Mouse (Mus musculus) liver, adult 2 months (tissue): ENCODE measurements around the gene Fgf23.

Source experiments
- CTCF ChIP-seq: fragments of 200-500 bp; IDR thresholded peaks from 2 replicates; pipeline ENCODE4 v1.5.1; 2011; ENCODE audit warnings: low read depth, low read length, control low read depth
- POLR2A ChIP-seq: fragments of 200-500 bp; IDR thresholded peaks from 2 replicates; pipeline ENCODE4 v1.6.1; 2011; ENCODE audit warnings: low read length, control low read depth; ENCODE audit not compliant: insufficient read depth; ENCODE audit errors: extremely low read depth

- TF ChIP-seq POLR2A = no peak
- TF ChIP-seq CTCF = peak; percentile 59; the same call in 1 of the 2 replicates
These were observed 32.4 kb downstream of the Fgf23 start for GRCm38 (mm10) chr6:127105107-127105506.
